16 mouse cellular contexts compared by ENCODE assay signal in the genomic region with DNA sequence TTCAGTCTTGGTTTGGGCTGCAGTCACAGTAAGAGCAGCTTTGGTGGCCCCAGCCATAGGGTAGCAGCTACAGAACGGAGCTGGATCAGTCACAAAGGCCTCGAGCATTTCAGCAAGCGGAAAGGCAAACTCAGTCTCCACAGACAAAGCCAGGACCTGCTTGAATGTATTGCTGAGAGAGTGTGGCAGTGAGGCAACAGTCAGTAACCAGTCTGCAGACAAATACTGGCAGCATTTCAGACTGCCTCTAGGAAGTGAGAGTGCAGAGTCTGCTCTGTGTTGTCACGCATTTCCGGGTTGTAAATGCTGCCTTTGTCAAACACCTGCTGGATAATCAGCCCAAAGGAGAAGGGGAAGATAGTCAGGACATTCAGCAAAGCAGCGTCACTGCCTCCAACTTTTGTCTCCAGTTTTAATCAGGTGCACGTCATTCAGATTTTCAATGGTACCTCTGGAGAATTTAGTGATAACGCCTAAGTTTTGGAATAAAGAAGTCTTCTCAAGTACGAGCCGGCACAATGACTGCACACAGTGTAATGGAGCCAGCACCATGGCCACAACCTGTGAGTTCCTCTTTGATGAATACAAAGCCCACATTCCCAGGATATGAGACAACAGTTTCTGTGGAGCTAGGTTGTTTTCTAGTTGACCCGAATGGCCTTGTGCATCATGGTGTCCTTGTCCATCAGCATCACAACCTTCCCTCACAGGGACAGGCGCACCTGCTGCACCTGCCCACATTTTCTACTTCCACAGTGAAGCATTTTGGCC.
DNase-seq lines count a peak whose midpoint lies in the region; ATAC-seq lines count a peak whose summit lies in the region.
"Had no signal": no experiment of that assay in that cellular context is flagged by ENCODE, and none has a peak within 500 bp of the region (broad histone marks: within the 10 kb centered on the region; RNA-seq: fewer than 3 reads in every experiment).

No protein-coding gene starts in this region.

- ATAC-seq in forebrain, embryonic 13.5 days: peak; percentile 86
- ATAC-seq in intestine, embryonic 14.5 days (replicated peaks; ENCODE audit: low FRiP score, low TSS enrichment, low read depth): 0 out of 2 replicates have a peak, but pooled peaks have one; percentile 43
- peak; percentile 58 for ATAC-seq in neural tube, embryonic 12.5 days (ENCODE audit: low FRiP score, low read depth)
- ATAC-seq: liver, postnatal 0 days; Patski had no signal

- WGBS in forebrain, embryonic 13.5 days: 39% methylated on average over 12 of the region's 12 CpGs
- 61% methylated on average over 12 of the region's 12 CpGs for WGBS in intestine, embryonic 14.5 days
- WGBS in neural tube, embryonic 12.5 days: 51% methylated on average over 12 of the region's 12 CpGs

- no peaks in the 10 kb centered on the region for H3K27me3 ChIP-seq in forebrain, embryonic 13.5 days
- no peaks in the 10 kb centered on the region for H3K27me3 ChIP-seq in intestine, embryonic 14.5 days (replicated peaks; ENCODE audit: control insufficient read depth, insufficient read depth, low read length)
- H3K27me3 ChIP-seq in neural tube, embryonic 12.5 days (replicated peaks): no peaks in the 10 kb centered on the region
- H3K27me3 ChIP-seq: Patski had no signal

- no peaks in the 10 kb centered on the region for H3K36me3 ChIP-seq in forebrain, embryonic 13.5 days (ENCODE audit: poor library complexity, severe bottlenecking)
- H3K36me3 ChIP-seq in intestine, embryonic 14.5 days (ENCODE audit: control insufficient read depth, insufficient read depth, low read length): no peaks in the 10 kb centered on the region
- H3K36me3 ChIP-seq in neural tube, embryonic 12.5 days: no peaks in the 10 kb centered on the region
- H3K36me3 ChIP-seq: limb, embryonic 10.5 days had no signal

- H3K4me1 ChIP-seq in forebrain, embryonic 13.5 days: peaks cover 10% of the 10 kb centered on the region
- H3K4me1 ChIP-seq in intestine, embryonic 14.5 days (replicated peaks; ENCODE audit: control insufficient read depth, insufficient read depth, low read length): no peaks in the 10 kb centered on the region
- no peaks in the 10 kb centered on the region for H3K4me1 ChIP-seq in neural tube, embryonic 12.5 days
- H3K4me1 ChIP-seq: limb, embryonic 10.5 days had no signal

- H3K9me3 ChIP-seq in forebrain, embryonic 13.5 days (replicated peaks): 0 out of 2 replicates have a peak, but pooled peaks cover 3% of the 10 kb centered on the region
- no peaks in the 10 kb centered on the region for H3K9me3 ChIP-seq in intestine, embryonic 14.5 days (ENCODE audit: control insufficient read depth, low read length)
- H3K9me3 ChIP-seq in neural tube, embryonic 12.5 days: no peaks in the 10 kb centered on the region
- H3K9me3 ChIP-seq: limb, embryonic 10.5 days had no signal

- H3K27ac ChIP-seq in forebrain, embryonic 13.5 days: peak overlapping the region; percentile 53
- no peak overlapping the region for H3K27ac ChIP-seq in intestine, embryonic 14.5 days (ENCODE audit: low read depth)
- no peak overlapping the region for H3K27ac ChIP-seq in neural tube, embryonic 12.5 days
- H3K27ac ChIP-seq: limb, embryonic 10.5 days had no signal

- H3K4me3 ChIP-seq in forebrain, embryonic 13.5 days: no peak overlapping the region
- no peak overlapping the region for H3K4me3 ChIP-seq in intestine, embryonic 14.5 days (ENCODE audit: low read depth, low read length)
- no peak overlapping the region for H3K4me3 ChIP-seq in neural tube, embryonic 12.5 days
- H3K4me3 ChIP-seq: erythroblast, embryonic 14.5 days; limb, embryonic 10.5 days had no signal

- DNase-seq in layer of hippocampus, adult 9-11 months: peak; percentile 12
- no peak for DNase-seq in layer of hippocampus, adult 18-20 months (ENCODE audit: low spot score in 2 of 2)
- DNase-seq in intestine, embryonic 14.5 days (ENCODE audit: low spot score): no peak
- DNase-seq in lung, postnatal 14 days: no peak
- no peak for DNase-seq in left cerebral cortex, adult 8-10 months (ENCODE audit: low spot score in 2 of 2)
- no peak for DNase-seq in retina, postnatal 1 day
- DNase-seq: cerebellum, postnatal 25 days; gastrocnemius, postnatal 25 days; kidney, postnatal 25 days; liver, postnatal 0 days; thymus, adult 2 months had no signal

- H3K4me2 ChIP-seq in forebrain, embryonic 13.5 days: 0 out of 2 replicates have a peak overlapping the region, but pooled peaks have one; percentile 7
- H3K4me2 ChIP-seq in intestine, embryonic 14.5 days (ENCODE audit: low read length): no peak overlapping the region
- H3K4me2 ChIP-seq in neural tube, embryonic 12.5 days (replicated peaks): no peak overlapping the region

- H3K9ac ChIP-seq in forebrain, embryonic 13.5 days: 0 out of 2 replicates have a peak overlapping the region, but pooled peaks have one; percentile 2
- H3K9ac ChIP-seq in intestine, embryonic 14.5 days (ENCODE audit: low read length): no peak overlapping the region
- H3K9ac ChIP-seq in neural tube, embryonic 12.5 days: no peak overlapping the region
- H3K9ac ChIP-seq: liver, postnatal 0 days had no signal
